Mouse (Mus musculus): ENCODE results near the gene Hist1h2ba.

DNA sequence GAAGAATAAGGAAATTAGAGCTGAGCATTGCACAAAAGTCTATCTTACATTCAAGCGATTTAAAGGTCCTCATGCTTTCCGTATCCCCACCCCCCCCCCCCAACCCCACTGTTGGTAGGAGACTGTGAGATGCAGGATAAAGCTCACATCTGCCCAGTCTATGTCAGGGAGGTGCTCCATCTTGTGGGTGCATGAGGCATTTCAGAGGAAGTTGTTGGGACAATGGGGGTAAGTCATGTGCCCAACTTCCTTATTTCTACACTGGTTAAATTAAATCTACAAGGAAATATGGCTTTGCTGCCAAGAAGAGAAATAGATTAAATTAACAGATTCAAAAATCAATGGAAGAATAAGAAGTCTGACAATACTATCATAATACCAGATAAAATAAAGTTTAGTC, 48.4 kb downstream of the Hist1h2ba start:
- TF ChIP-seq POLR2A (IDR thresholded peaks at IDR 0.05; ENCODE audit: insufficient read depth, low read length) (no peak), CTCF (IDR thresholded peaks at IDR 0.05; ENCODE audit: low read depth, low read length) (peak; percentile 1)

Data from ES-Bruce4 (cell line).